Mouse (Mus musculus): ENCODE measurements around the gene Zfp64. TPM values are rescaled to one million over a fixed set of nuclear protein-coding genes. Genes with fewer than 3 reads are reported as not detected.

The Zfp64 gene
- polyA plus RNA-seq (2014; fragmentation: Nextera tagmentation; extraction: Ambion mirVana), result 37.8 and 39.4 TPM in 2 replicates

- H3K4me1 ChIP-seq (replicated peaks; ENCODE audit: control insufficient read depth, insufficient read depth, low read length), result no peaks in the 10 kb centered on the region; the same call in 1 of the 2 replicates
- no peaks in the 10 kb centered on the region for H3K9me3 ChIP-seq (ENCODE audit: control insufficient read depth, low read length)
- peak within 1 kb of the TSS; percentile 91 for H3K9ac ChIP-seq (ENCODE audit: low read length)
- H3K4me2 ChIP-seq (ENCODE audit: low read depth, low read length, severe bottlenecking), result peak within 1 kb of the TSS; percentile 92
- peak within 1 kb of the TSS; percentile 82 for H3K4me3 ChIP-seq (ENCODE audit: low read depth, low read length)
- under 1% methylated on average over 51 of the region's 52 CpGs for WGBS
- peak within 1 kb of the TSS; percentile 41; the same call in 1 of the 2 replicates for H3K27ac ChIP-seq (ENCODE audit: low read depth, low read length)
- H3K36me3 ChIP-seq (ENCODE audit: control insufficient read depth, insufficient read depth, low read length), result peaks cover 3% of the 10 kb centered on the region; the same call in 1 of the 2 replicates
- DNase-seq (ENCODE audit: low spot score) (peak; percentile 87), ATAC-seq (replicated peaks; ENCODE audit: low FRiP score) (peak; percentile 86)
- H3K27me3 ChIP-seq (ENCODE audit: control insufficient read depth, insufficient read depth, low read length), result no peaks in the 10 kb centered on the region
These were observed at the start of gene Zfp64 for GRCm38 (mm10) chr2:168954835-168955716. Zfp64 (minus strand) TSS chr2:168955587.

DNA sequence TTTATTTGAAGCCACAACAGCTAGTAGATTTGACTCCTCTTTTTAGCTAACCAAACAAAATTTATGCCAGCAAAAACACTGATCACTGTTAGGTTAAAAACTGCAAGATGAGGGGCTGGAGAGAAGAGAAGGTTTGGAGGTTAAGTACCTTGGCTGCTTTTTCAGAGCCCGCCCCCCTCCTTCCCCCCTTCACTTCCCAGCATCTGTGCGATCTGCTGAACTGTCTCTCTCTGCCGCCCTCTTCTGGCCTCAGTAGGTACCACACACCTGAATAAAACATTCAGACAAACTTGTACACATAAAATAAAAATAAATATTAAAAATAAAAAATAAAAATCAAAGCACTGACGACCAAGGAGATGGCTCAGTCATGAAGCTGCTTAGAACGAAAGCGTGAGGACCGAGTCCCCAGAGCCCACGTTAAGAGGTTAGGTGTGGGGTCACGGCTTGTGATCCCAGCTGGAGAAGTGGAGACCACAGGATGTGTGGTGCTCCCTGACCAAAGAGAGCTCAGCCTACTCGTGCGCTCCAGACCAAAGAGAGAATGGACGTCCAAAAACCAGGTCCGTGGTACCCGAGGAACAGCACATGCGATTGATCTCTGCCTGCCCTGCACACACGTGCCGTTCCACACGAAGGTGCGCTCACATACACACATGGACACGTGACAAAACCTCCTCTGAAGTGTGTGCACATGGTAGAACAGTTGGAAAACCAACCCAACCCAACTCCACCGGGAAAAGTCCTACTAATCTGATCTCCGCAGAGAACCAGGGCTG, 37.4 kb upstream of the Zfp64 start:
- no peaks in the 10 kb centered on the region for H3K4me1 ChIP-seq (replicated peaks; ENCODE audit: control insufficient read depth, insufficient read depth, low read length)
- H3K27ac ChIP-seq (ENCODE audit: low read depth, low read length), result no peak overlapping the region
- H3K9ac ChIP-seq (ENCODE audit: low read length), result no peak overlapping the region
- no peak overlapping the region for H3K4me2 ChIP-seq (ENCODE audit: low read depth, low read length, severe bottlenecking)
- no peak for ATAC-seq (replicated peaks; ENCODE audit: low FRiP score)
- DNase-seq (ENCODE audit: low spot score), result peak; percentile 75
- H3K9me3 ChIP-seq (ENCODE audit: control insufficient read depth, low read length), result no peaks in the 10 kb centered on the region
- no peaks in the 10 kb centered on the region for H3K27me3 ChIP-seq (ENCODE audit: control insufficient read depth, insufficient read depth, low read length)
- H3K36me3 ChIP-seq (ENCODE audit: control insufficient read depth, insufficient read depth, low read length), result no peaks in the 10 kb centered on the region
- H3K4me3 ChIP-seq (ENCODE audit: low read depth, low read length), result no peak overlapping the region
- WGBS, result 71% methylated on average over 22 of the region's 22 CpGs

DNA sequence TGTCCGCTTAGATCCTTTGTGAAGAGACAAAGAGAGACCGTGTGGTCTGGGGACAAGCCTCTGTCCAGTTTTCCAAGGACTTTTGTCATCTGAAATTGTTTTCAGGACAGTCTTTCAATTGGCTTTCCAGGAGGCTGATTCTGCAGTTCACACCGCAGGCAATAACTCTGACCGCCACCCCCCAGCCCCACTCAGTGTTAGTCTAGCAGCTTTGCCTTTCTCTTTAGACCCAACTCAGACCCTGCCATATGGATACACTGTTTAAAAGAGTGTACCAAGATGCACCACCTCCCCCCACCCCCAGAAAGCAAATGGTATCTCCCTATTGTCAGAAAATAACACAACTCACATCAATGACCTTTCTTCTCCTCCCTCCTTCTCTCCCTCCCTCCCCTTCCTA, 35.6 kb upstream of the Zfp64 start:
- WGBS, result 54% methylated on average over 4 of the region's 4 CpGs
- H3K27ac ChIP-seq (ENCODE audit: low read depth, low read length), result no peak overlapping the region; the same call in 1 of the 2 replicates
- no peak overlapping the region for H3K4me2 ChIP-seq (ENCODE audit: low read depth, low read length, severe bottlenecking)
- H3K4me3 ChIP-seq (ENCODE audit: low read depth, low read length), result no peak overlapping the region
- H3K36me3 ChIP-seq (ENCODE audit: control insufficient read depth, insufficient read depth, low read length), result no peaks in the 10 kb centered on the region
- no peaks in the 10 kb centered on the region for H3K4me1 ChIP-seq (replicated peaks; ENCODE audit: control insufficient read depth, insufficient read depth, low read length)
- H3K27me3 ChIP-seq (ENCODE audit: control insufficient read depth, insufficient read depth, low read length), result no peaks in the 10 kb centered on the region
- ATAC-seq (replicated peaks; ENCODE audit: low FRiP score), result peak; percentile 79
- no peak overlapping the region for H3K9ac ChIP-seq (ENCODE audit: low read length)
- DNase-seq (ENCODE audit: low spot score), result no peak
- H3K9me3 ChIP-seq (ENCODE audit: control insufficient read depth, low read length), result no peaks in the 10 kb centered on the region

GRCm38 (mm10) chr2:168990061-168990753, 34.8 kb upstream of the Zfp64 start:
- Histone ChIP-seq H3K4me2 (ENCODE audit: low read depth, low read length, severe bottlenecking) (no peak overlapping the region), H3K36me3 (ENCODE audit: control insufficient read depth, insufficient read depth, low read length) (no peaks in the 10 kb centered on the region), H3K4me3 (ENCODE audit: low read depth, low read length) (no peak overlapping the region), H3K4me1 (replicated peaks; ENCODE audit: control insufficient read depth, insufficient read depth, low read length) (no peaks in the 10 kb centered on the region), H3K27ac (ENCODE audit: low read depth, low read length) (no peak overlapping the region), H3K9me3 (ENCODE audit: control insufficient read depth, low read length) (no peaks in the 10 kb centered on the region), H3K27me3 (ENCODE audit: control insufficient read depth, insufficient read depth, low read length) (no peaks in the 10 kb centered on the region), H3K9ac (ENCODE audit: low read length) (no peak overlapping the region)
- no peak for ATAC-seq (replicated peaks; ENCODE audit: low FRiP score)
- 60% methylated on average over 13 of the region's 13 CpGs for WGBS
- no peak for DNase-seq (ENCODE audit: low spot score)

GRCm38 (mm10) chr2:168988056-168988455, 32.7 kb upstream of the Zfp64 start:
- Histone ChIP-seq H3K27ac (ENCODE audit: low read depth, low read length) (no peak overlapping the region), H3K9ac (ENCODE audit: low read length) (no peak overlapping the region), H3K27me3 (ENCODE audit: control insufficient read depth, insufficient read depth, low read length) (no peaks in the 10 kb centered on the region), H3K36me3 (ENCODE audit: control insufficient read depth, insufficient read depth, low read length) (no peaks in the 10 kb centered on the region), H3K4me3 (ENCODE audit: low read depth, low read length) (no peak overlapping the region), H3K4me1 (replicated peaks; ENCODE audit: control insufficient read depth, insufficient read depth, low read length) (no peaks in the 10 kb centered on the region), H3K9me3 (ENCODE audit: control insufficient read depth, low read length) (no peaks in the 10 kb centered on the region), H3K4me2 (ENCODE audit: low read depth, low read length, severe bottlenecking) (no peak overlapping the region)
- 85% methylated on average over 1 of the region's 1 CpGs for WGBS
- DNase-seq (ENCODE audit: low spot score) (no peak), ATAC-seq (replicated peaks; ENCODE audit: low FRiP score) (no peak)

DNA sequence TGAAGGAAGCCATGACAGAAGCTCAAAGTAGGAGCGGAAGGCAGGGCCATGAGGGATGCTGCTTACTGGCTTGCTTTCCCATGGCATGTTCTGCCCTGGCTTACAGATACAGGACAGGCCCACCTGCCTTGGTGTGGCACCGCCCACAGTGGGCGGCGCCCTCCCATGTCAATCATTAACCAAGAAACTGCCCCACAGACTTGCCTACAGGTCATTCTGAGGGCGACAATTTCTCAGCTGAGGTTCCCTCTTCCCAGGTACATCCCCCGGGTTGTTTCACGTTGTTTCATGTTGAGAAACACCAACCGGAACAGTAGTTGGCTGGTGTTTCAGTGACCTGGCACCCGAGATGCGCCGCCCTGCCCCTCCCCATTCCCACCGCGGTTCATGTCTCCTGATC, 32.0 kb upstream of the Zfp64 start:
- WGBS, result 79% methylated on average over 13 of the region's 13 CpGs
- no peak overlapping the region for H3K27ac ChIP-seq (ENCODE audit: low read depth, low read length)
- H3K4me1 ChIP-seq (replicated peaks; ENCODE audit: control insufficient read depth, insufficient read depth, low read length), result no peaks in the 10 kb centered on the region
- ATAC-seq (replicated peaks; ENCODE audit: low FRiP score), result no peak
- no peaks in the 10 kb centered on the region for H3K36me3 ChIP-seq (ENCODE audit: control insufficient read depth, insufficient read depth, low read length)
- no peak overlapping the region for H3K9ac ChIP-seq (ENCODE audit: low read length)
- H3K4me3 ChIP-seq (ENCODE audit: low read depth, low read length), result no peak overlapping the region
- no peak overlapping the region for H3K4me2 ChIP-seq (ENCODE audit: low read depth, low read length, severe bottlenecking)
- no peak for DNase-seq (ENCODE audit: low spot score)
- no peaks in the 10 kb centered on the region for H3K27me3 ChIP-seq (ENCODE audit: control insufficient read depth, insufficient read depth, low read length)
- no peaks in the 10 kb centered on the region for H3K9me3 ChIP-seq (ENCODE audit: control insufficient read depth, low read length)

GRCm38 (mm10) chr2:168981951-168982350, 26.6 kb upstream of the Zfp64 start:
- Histone ChIP-seq H3K4me3 (ENCODE audit: low read depth, low read length) (no peak overlapping the region), H3K9ac (ENCODE audit: low read length) (no peak overlapping the region), H3K36me3 (ENCODE audit: control insufficient read depth, insufficient read depth, low read length) (no peaks in the 10 kb centered on the region), H3K27ac (ENCODE audit: low read depth, low read length) (no peak overlapping the region), H3K4me1 (replicated peaks; ENCODE audit: control insufficient read depth, insufficient read depth, low read length) (no peaks in the 10 kb centered on the region), H3K27me3 (ENCODE audit: control insufficient read depth, insufficient read depth, low read length) (no peaks in the 10 kb centered on the region), H3K9me3 (ENCODE audit: control insufficient read depth, low read length) (no peaks in the 10 kb centered on the region), H3K4me2 (ENCODE audit: low read depth, low read length, severe bottlenecking) (no peak overlapping the region)
- no peak for ATAC-seq (replicated peaks; ENCODE audit: low FRiP score)
- no peak for DNase-seq (ENCODE audit: low spot score)
- 92% methylated on average over 7 of the region's 7 CpGs for WGBS

GRCm38 (mm10) chr2:168981448-168981847, 26.1 kb upstream of the Zfp64 start:
- Histone ChIP-seq H3K9me3 (ENCODE audit: control insufficient read depth, low read length) (no peaks in the 10 kb centered on the region), H3K4me2 (ENCODE audit: low read depth, low read length, severe bottlenecking) (no peak overlapping the region), H3K4me1 (replicated peaks; ENCODE audit: control insufficient read depth, insufficient read depth, low read length) (no peaks in the 10 kb centered on the region), H3K27ac (ENCODE audit: low read depth, low read length) (no peak overlapping the region), H3K27me3 (ENCODE audit: control insufficient read depth, insufficient read depth, low read length) (no peaks in the 10 kb centered on the region), H3K9ac (ENCODE audit: low read length) (no peak overlapping the region), H3K4me3 (ENCODE audit: low read depth, low read length) (no peak overlapping the region), H3K36me3 (ENCODE audit: control insufficient read depth, insufficient read depth, low read length) (no peaks in the 10 kb centered on the region)
- no peak for DNase-seq (ENCODE audit: low spot score)
- WGBS, result 76% methylated on average over 12 of the region's 12 CpGs
- ATAC-seq (replicated peaks; ENCODE audit: low FRiP score), result no peak

Data from forebrain, embryonic 11.5 days (tissue).